Mouse (Mus musculus) hindbrain, embryonic 11.5 days (tissue): ENCODE measurements around the gene Marveld3. TPM values are rescaled to one million over a fixed set of nuclear protein-coding genes. Genes with fewer than 3 reads are reported as not detected.

Source experiments
- ATAC-seq: fragments of 200-750 bp; cut with Nextera tagmentation; 2 replicates; pipeline ENCODE4 v1.8.0; 2017; ENCODE audit warnings: mild to moderate bottlenecking, moderate TSS enrichment, moderate library complexity; ENCODE audit not compliant: low FRiP score
- DNase-seq: peaks from one replicate; pipeline ENCODE4 v3.0.0-alpha.2; 2015; ENCODE audit warnings: low spot score
- H3K27ac ChIP-seq: fragments of 300-500 bp; sonication (generic); 2 replicates; pipeline ENCODE4 v1.5.1; 2014; ENCODE audit warnings: mild to moderate bottlenecking, low read depth, low read length
- H3K27me3 ChIP-seq: fragments of 300-500 bp; sonication (generic); 2 replicates; pipeline ENCODE4 v1.6.1; 2014; ENCODE audit warnings: mild to moderate bottlenecking, low read length, moderate library complexity, mixed read lengths; ENCODE audit not compliant: control insufficient read depth, insufficient read depth
- H3K36me3 ChIP-seq: fragments of 300-500 bp; sonication (generic); 2 replicates; pipeline ENCODE4 v1.6.1; 2014; ENCODE audit warnings: mild to moderate bottlenecking, low read length, moderate library complexity, mixed read lengths; ENCODE audit not compliant: control insufficient read depth, insufficient read depth
- H3K4me1 ChIP-seq: fragments of 300-500 bp; sonication (generic); replicated peaks from 2 replicates; pipeline ENCODE4 v1.6.1; 2014; ENCODE audit warnings: low read length, mixed read lengths; ENCODE audit not compliant: control insufficient read depth, insufficient read depth
- H3K4me2 ChIP-seq: fragments of 300-500 bp; sonication (generic); replicated peaks from 2 replicates; pipeline ENCODE4 v1.6.1; 2014; ENCODE audit warnings: mild to moderate bottlenecking, low read depth, low read length
- H3K4me3 ChIP-seq: fragments of 300-500 bp; sonication (generic); 2 replicates; pipeline ENCODE4 v1.5.1; 2014; ENCODE audit warnings: low read depth, low read length
- H3K9ac ChIP-seq: fragments of 300-500 bp; sonication (generic); 2 replicates; pipeline ENCODE4 v1.6.1; 2014; ENCODE audit warnings: low read depth, low read length
- H3K9me3 ChIP-seq: fragments of 300-500 bp; sonication (generic); 2 replicates; pipeline ENCODE4 v1.6.1; 2016; ENCODE audit warnings: low read length; ENCODE audit not compliant: control insufficient read depth
- WGBS: fragments of 180-500 bp; shearing (Covaris S2); extraction: QIAGEN DNeasy Blood & Tissue Kit; methylation state at CpG from one replicate; pipeline ENCODE4 v1.1.7; 2014; 5-methylcytosine and 5-hydroxymethylcytosine counted together
- polyA plus RNA-seq: library from polyadenylated mRNA; unstranded; fragments of >200 nt; fragmentation: Nextera tagmentation; extraction: Ambion mirVana; gene quantifications from 2 replicates; pipeline ENCODE4 v1.2.1, GENCODE M21; 2014

The Marveld3 gene
- polyA plus RNA-seq, 1 experiment from 2014 or later, result 0.82 TPM

- Histone ChIP-seq H3K4me1 (no peaks in the 10 kb centered on the region), H3K27ac (no peak overlapping the region), H3K36me3 (no peaks in the 10 kb centered on the region), H3K4me3 (no peak overlapping the region), H3K4me2 (no peak overlapping the region), H3K9me3 (no peaks in the 10 kb centered on the region), H3K27me3 (no peaks in the 10 kb centered on the region), H3K9ac (no peak overlapping the region)
- no peak for ATAC-seq
- no peak for DNase-seq
- WGBS, result 81% methylated on average over 7 of the region's 7 CpGs
These were observed 36.1 kb upstream of the Marveld3 start for GRCm38 (mm10) chr8:109998066-109998465.

GRCm38 (mm10) chr8:109997381-109997780 lies 35.4 kb upstream of the Marveld3 start:
- H3K4me3 ChIP-seq, result no peak overlapping the region
- H3K27ac ChIP-seq, result no peak overlapping the region
- DNase-seq, result no peak
- H3K36me3 ChIP-seq, result no peaks in the 10 kb centered on the region
- no peaks in the 10 kb centered on the region for H3K4me1 ChIP-seq
- no peak overlapping the region for H3K9ac ChIP-seq
- WGBS, result 93% methylated on average over 9 of the region's 9 CpGs
- no peak for ATAC-seq
- H3K4me2 ChIP-seq, result no peak overlapping the region
- H3K27me3 ChIP-seq, result no peaks in the 10 kb centered on the region
- no peaks in the 10 kb centered on the region for H3K9me3 ChIP-seq

- Histone ChIP-seq H3K27me3 (no peaks in the 10 kb centered on the region), H3K27ac (no peak overlapping the region), H3K36me3 (no peaks in the 10 kb centered on the region), H3K4me3 (no peak overlapping the region), H3K4me1 (no peaks in the 10 kb centered on the region), H3K4me2 (no peak overlapping the region), H3K9me3 (no peaks in the 10 kb centered on the region), H3K9ac (no peak overlapping the region)
- WGBS, result 86% methylated on average over 1 of the region's 1 CpGs
- no peak for DNase-seq
- ATAC-seq, result no peak
These were observed 30.9 kb upstream of the Marveld3 start for GRCm38 (mm10) chr8:109992951-109993350.

GRCm38 (mm10) chr8:109992166-109992565 lies 30.2 kb upstream of the Marveld3 start:
- H3K4me1 ChIP-seq, result no peaks in the 10 kb centered on the region
- no peak for ATAC-seq
- 70% methylated on average over 5 of the region's 5 CpGs for WGBS

DNA sequence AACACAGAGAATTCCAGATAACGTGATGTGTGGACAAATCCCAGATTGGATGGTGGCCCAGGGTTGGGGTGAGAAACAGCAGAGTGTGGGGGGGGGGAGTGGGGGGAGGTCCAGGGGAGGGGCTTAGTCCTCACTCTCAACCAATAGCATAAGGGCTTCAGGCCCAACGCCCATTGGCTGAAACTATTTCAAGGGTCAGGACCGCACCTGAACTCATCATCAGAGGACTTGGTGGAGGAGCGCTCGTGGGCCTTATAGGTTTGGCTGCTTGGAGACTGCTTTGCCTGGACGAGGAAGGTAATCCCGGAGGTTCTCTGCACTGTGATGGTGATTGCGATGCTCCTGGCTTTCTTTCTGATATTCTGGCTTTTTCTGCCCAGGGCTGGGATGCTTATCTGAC lies 28.2 kb upstream of the Marveld3 start, which contains the start of gene Tat:
Tat (plus strand) TSS at position 214 of the 400 bp plus-strand sequence.
- no peak for DNase-seq
- H3K27ac ChIP-seq, result no peak within 1 kb of the TSS
- WGBS, result 87% methylated on average over 8 of the region's 8 CpGs

More at GRCm38 (mm10) chr8:109992166-109992565, 30.2 kb upstream of the Marveld3 start:
- no peak overlapping the region for H3K9ac ChIP-seq
- no peaks in the 10 kb centered on the region for H3K36me3 ChIP-seq
- H3K4me3 ChIP-seq, result no peak overlapping the region
- H3K9me3 ChIP-seq, result no peaks in the 10 kb centered on the region
- H3K27me3 ChIP-seq, result no peaks in the 10 kb centered on the region
- no peak for DNase-seq
- no peak overlapping the region for H3K27ac ChIP-seq
- no peak overlapping the region for H3K4me2 ChIP-seq

GRCm38 (mm10) chr8:109989151-109989550 lies 27.1 kb upstream of the Marveld3 start:
- H3K27me3 ChIP-seq, result no peaks in the 10 kb centered on the region
- 88% methylated on average over 8 of the region's 8 CpGs for WGBS
- no peak for ATAC-seq

More for the DNA sequence above, 28.2 kb upstream of the Marveld3 start, which contains the start of gene Tat:
- Histone ChIP-seq H3K4me1 (no peaks in the 10 kb centered on the region), H3K36me3 (no peaks in the 10 kb centered on the region), H3K9me3 (no peaks in the 10 kb centered on the region), H3K27me3 (no peaks in the 10 kb centered on the region), H3K9ac (no peak within 1 kb of the TSS), H3K4me2 (no peak within 1 kb of the TSS), H3K4me3 (no peak within 1 kb of the TSS)
- no peak for ATAC-seq

GRCm38 (mm10) chr8:109987776-109988175 lies 25.8 kb upstream of the Marveld3 start:
- H3K9me3 ChIP-seq, result no peaks in the 10 kb centered on the region
- no peak overlapping the region for H3K27ac ChIP-seq
- DNase-seq (no peak), ATAC-seq (no peak)
- no peaks in the 10 kb centered on the region for H3K36me3 ChIP-seq
- H3K27me3 ChIP-seq, result no peaks in the 10 kb centered on the region
- H3K9ac ChIP-seq, result no peak overlapping the region
- no peaks in the 10 kb centered on the region for H3K4me1 ChIP-seq
- H3K4me3 ChIP-seq, result no peak overlapping the region
- WGBS, result 88% methylated on average over 7 of the region's 7 CpGs
- no peak overlapping the region for H3K4me2 ChIP-seq

More at GRCm38 (mm10) chr8:109989151-109989550, 27.1 kb upstream of the Marveld3 start:
- no peak for DNase-seq
- Histone ChIP-seq H3K9me3 (no peaks in the 10 kb centered on the region), H3K9ac (no peak overlapping the region), H3K4me1 (no peaks in the 10 kb centered on the region), H3K4me2 (no peak overlapping the region), H3K36me3 (no peaks in the 10 kb centered on the region), H3K4me3 (no peak overlapping the region), H3K27ac (no peak overlapping the region)

DNA sequence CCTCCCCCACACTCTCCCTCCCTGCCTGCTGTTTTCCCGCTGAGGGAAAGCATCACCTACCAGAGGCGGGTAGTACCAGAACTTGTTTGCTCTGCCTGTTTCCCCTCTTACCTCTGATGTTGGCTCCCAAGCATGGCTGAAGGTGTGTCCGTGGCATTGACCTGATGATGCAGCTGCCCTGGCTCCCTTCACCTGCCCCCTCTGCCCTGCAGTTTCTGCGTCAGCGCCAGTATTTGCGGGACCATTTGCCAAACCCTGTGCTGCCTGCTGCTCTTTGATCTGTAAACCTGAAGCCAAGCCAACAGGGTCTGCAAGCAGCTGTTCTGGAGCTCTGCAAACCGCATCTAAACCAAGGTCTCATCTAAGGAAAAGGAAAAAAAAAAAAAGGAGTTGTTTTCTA lies 24.4 kb upstream of the Marveld3 start:
- H3K36me3 ChIP-seq, result no peaks in the 10 kb centered on the region
- H3K27ac ChIP-seq, result no peak overlapping the region
- H3K27me3 ChIP-seq, result no peaks in the 10 kb centered on the region
- no peaks in the 10 kb centered on the region for H3K4me1 ChIP-seq
- DNase-seq (no peak), ATAC-seq (no peak)
- H3K4me3 ChIP-seq, result no peak overlapping the region
- no peaks in the 10 kb centered on the region for H3K9me3 ChIP-seq
- no peak overlapping the region for H3K9ac ChIP-seq
- 74% methylated on average over 7 of the region's 7 CpGs for WGBS
- no peak overlapping the region for H3K4me2 ChIP-seq

- ATAC-seq (no peak), DNase-seq (no peak)
- no peaks in the 10 kb centered on the region for H3K9me3 ChIP-seq
- H3K4me1 ChIP-seq, result no peaks in the 10 kb centered on the region
- H3K27me3 ChIP-seq, result no peaks in the 10 kb centered on the region
- no peak overlapping the region for H3K4me2 ChIP-seq
- no peak overlapping the region for H3K27ac ChIP-seq
- no peak overlapping the region for H3K9ac ChIP-seq
- WGBS, result 38% methylated on average over 5 of the region's 5 CpGs
- no peak overlapping the region for H3K4me3 ChIP-seq
- no peaks in the 10 kb centered on the region for H3K36me3 ChIP-seq
These were observed 21.9 kb upstream of the Marveld3 start for GRCm38 (mm10) chr8:109983944-109984343.
